Mouse (Mus musculus): ENCODE results near the gene Lrrc8d. TPM values are rescaled to one million over a fixed set of nuclear protein-coding genes. Genes with fewer than 3 reads are reported as not detected.
A peak's percentile ranks its signal among the peaks of the same experiment; 100 is the strongest.

The Lrrc8d gene
- polyA plus RNA-seq, 1 experiment: 24.8 TPM

- H3K27me3 ChIP-seq (ENCODE audit: control insufficient read depth, insufficient read depth, insufficient read length): no peaks in the 10 kb centered on the region
- peaks cover 4% of the 10 kb centered on the region for H3K79me2 ChIP-seq (ENCODE audit: control insufficient read depth, insufficient read depth)
- no peak overlapping the region for H3ac ChIP-seq (ENCODE audit: control insufficient read depth, insufficient read length)
- H3K4me2 ChIP-seq (ENCODE audit: low read depth): no peak overlapping the region
- no peaks in the 10 kb centered on the region for H3K36me3 ChIP-seq (ENCODE audit: control insufficient read depth, insufficient read depth)
- no peak overlapping the region for H3K4me3 ChIP-seq
- TF ChIP-seq REST (IDR thresholded peaks at IDR 0.05; ENCODE audit: insufficient read depth, insufficient read length) (no peak), MYOG (IDR thresholded peaks at IDR 0.05; ENCODE audit: control insufficient read depth in 1 of 3, insufficient read depth in 1 of 3, insufficient read length in 2 of 3, low read depth in 2 of 3) (no peak), TCF3 (IDR thresholded peaks at IDR 0.05; ENCODE audit: insufficient read length, low read depth) (no peak), CEBPB (IDR thresholded peaks at IDR 0.05; ENCODE audit: insufficient read depth, poor library complexity, severe bottlenecking) (no peak), MAX (IDR thresholded peaks at IDR 0.05; ENCODE audit: low read depth) (no peak), TCF12 (IDR thresholded peaks at IDR 0.05; ENCODE audit: insufficient read depth, poor library complexity, severe bottlenecking) (no peak), MYOD1 (IDR thresholded peaks at IDR 0.05; ENCODE audit: control insufficient read depth in 1 of 3, insufficient read length in 2 of 3, low read depth in 2 of 3) (no peak), E2F4 (IDR thresholded peaks at IDR 0.05; ENCODE audit: insufficient read depth) (no peak)
Observed at GRCm38 (mm10) chr5:105721267-105721666, 21.5 kb downstream of the Lrrc8d start.

GRCm38 (mm10) chr5:105722807-105723206 lies 23.0 kb downstream of the Lrrc8d start:
- no peaks in the 10 kb centered on the region for H3K36me3 ChIP-seq (ENCODE audit: control insufficient read depth, insufficient read depth)
- H3K4me2 ChIP-seq (ENCODE audit: low read depth): no peak overlapping the region
- H3K79me2 ChIP-seq (ENCODE audit: control insufficient read depth, insufficient read depth): no peaks in the 10 kb centered on the region
- no peak overlapping the region for H3ac ChIP-seq (ENCODE audit: control insufficient read depth, insufficient read length)
- H3K27me3 ChIP-seq (ENCODE audit: control insufficient read depth, insufficient read depth, insufficient read length): no peaks in the 10 kb centered on the region
- no peak overlapping the region for H3K4me3 ChIP-seq
- TF ChIP-seq MYOG (IDR thresholded peaks at IDR 0.05; ENCODE audit: control insufficient read depth in 1 of 3, insufficient read depth in 1 of 3, insufficient read length in 2 of 3, low read depth in 2 of 3): no peak
- TF ChIP-seq TCF3 (IDR thresholded peaks at IDR 0.05; ENCODE audit: insufficient read length, low read depth): no peak
- no peak for TF ChIP-seq E2F4 (IDR thresholded peaks at IDR 0.05; ENCODE audit: insufficient read depth)

GRCm38 (mm10) chr5:105730193-105730831 lies 30.5 kb downstream of the Lrrc8d start:
- peaks cover 5% of the 10 kb centered on the region for H3K36me3 ChIP-seq (ENCODE audit: control insufficient read depth, insufficient read depth)

GRCm38 (mm10) chr5:105731173-105731626 lies 31.4 kb downstream of the Lrrc8d start:
- H3K27me3 ChIP-seq (ENCODE audit: control insufficient read depth, insufficient read depth, insufficient read length): no peaks in the 10 kb centered on the region
- H3K4me2 ChIP-seq (ENCODE audit: low read depth): peak overlapping the region; percentile 99
- H3K79me2 ChIP-seq (ENCODE audit: control insufficient read depth, insufficient read depth): peaks cover 10% of the 10 kb centered on the region
- H3K4me3 ChIP-seq: peak overlapping the region; percentile 37
- peak overlapping the region; percentile 61 for H3ac ChIP-seq (ENCODE audit: control insufficient read depth, insufficient read length)
- TF ChIP-seq TCF12 (IDR thresholded peaks at IDR 0.05; ENCODE audit: insufficient read depth, poor library complexity, severe bottlenecking) (no peak), SRF (IDR thresholded peaks at IDR 0.05; ENCODE audit: control insufficient read depth, insufficient read length, low read depth) (no peak), USF1 (IDR thresholded peaks at IDR 0.05; ENCODE audit: low read depth) (no peak), POLR2A (IDR thresholded peaks at IDR 0.05; ENCODE audit: insufficient read length, low read depth) (no peak), TCF3 (IDR thresholded peaks at IDR 0.05; ENCODE audit: insufficient read length, low read depth) (no peak), CEBPB (IDR thresholded peaks at IDR 0.05; ENCODE audit: insufficient read depth, poor library complexity, severe bottlenecking) (no peak), REST (IDR thresholded peaks at IDR 0.05; ENCODE audit: insufficient read depth, insufficient read length) (no peak), MAX (IDR thresholded peaks at IDR 0.05; ENCODE audit: low read depth) (no peak), MYOG (IDR thresholded peaks at IDR 0.05; ENCODE audit: control insufficient read depth in 1 of 3, insufficient read depth in 1 of 3, insufficient read length in 2 of 3, low read depth in 2 of 3) (no peak), POLR2AphosphoS2 (IDR thresholded peaks at IDR 0.05; ENCODE audit: insufficient read length, low read depth) (no peak), E2F4 (IDR thresholded peaks at IDR 0.05; ENCODE audit: insufficient read depth) (no peak), MYOD1 (IDR thresholded peaks at IDR 0.05; ENCODE audit: control insufficient read depth in 1 of 3, insufficient read length in 2 of 3, low read depth in 2 of 3) (no peak)
- H3K36me3 ChIP-seq (ENCODE audit: control insufficient read depth, insufficient read depth): peaks cover 5% of the 10 kb centered on the region

More at GRCm38 (mm10) chr5:105730193-105730831, 30.5 kb downstream of the Lrrc8d start:
- no peaks in the 10 kb centered on the region for H3K27me3 ChIP-seq (ENCODE audit: control insufficient read depth, insufficient read depth, insufficient read length)
- H3ac ChIP-seq (ENCODE audit: control insufficient read depth, insufficient read length): no peak overlapping the region
- peaks cover 9% of the 10 kb centered on the region for H3K79me2 ChIP-seq (ENCODE audit: control insufficient read depth, insufficient read depth)
- H3K4me3 ChIP-seq: peak overlapping the region; percentile 37
- TF ChIP-seq USF1 (IDR thresholded peaks at IDR 0.05; ENCODE audit: low read depth) (no peak), TCF3 (IDR thresholded peaks at IDR 0.05; ENCODE audit: insufficient read length, low read depth) (no peak), CEBPB (IDR thresholded peaks at IDR 0.05; ENCODE audit: insufficient read depth, poor library complexity, severe bottlenecking) (no peak), MYOD1 (IDR thresholded peaks at IDR 0.05; ENCODE audit: control insufficient read depth in 1 of 3, insufficient read length in 2 of 3, low read depth in 2 of 3) (no peak), MYOG (IDR thresholded peaks at IDR 0.05; ENCODE audit: control insufficient read depth in 1 of 3, insufficient read depth in 1 of 3, insufficient read length in 2 of 3, low read depth in 2 of 3) (no peak), MAX (IDR thresholded peaks at IDR 0.05; ENCODE audit: low read depth) (no peak), REST (IDR thresholded peaks at IDR 0.05; ENCODE audit: insufficient read depth, insufficient read length) (no peak)
- H3K4me2 ChIP-seq (ENCODE audit: low read depth): no peak overlapping the region

Data from myocyte (in vitro differentiated cells).